Mouse (Mus musculus): ENCODE data around the gene Plekhg2.

Plekhg2 gene

GRCm38 (mm10) chr7:28334534-28334933 is 37.9 kb downstream of the Plekhg2 start:
- no peak for DNase-seq (ENCODE audit: low spot score)

GRCm38 (mm10) chr7:28328260-28328659 is 44.1 kb downstream of the Plekhg2 start:
- no peak for DNase-seq (ENCODE audit: low spot score)

- DNase-seq (ENCODE audit: low spot score), result no peak
Measured at GRCm38 (mm10) chr7:28326457-28326856, 45.9 kb downstream of the Plekhg2 start.

- DNase-seq (ENCODE audit: low spot score), result no peak
Measured at GRCm38 (mm10) chr7:28325293-28325692, 47.1 kb downstream of the Plekhg2 start.

GRCm38 (mm10) chr7:28321974-28322720 is 50.3 kb downstream of the Plekhg2 start:
- no peak for DNase-seq (ENCODE audit: low spot score)

GRCm38 (mm10) chr7:28318714-28319113 is 53.7 kb downstream of the Plekhg2 start:
- no peak for DNase-seq (ENCODE audit: low spot score)

GRCm38 (mm10) chr7:28318036-28318435 is 54.4 kb downstream of the Plekhg2 start:
- DNase-seq (ENCODE audit: low spot score), result no peak

GRCm38 (mm10) chr7:28311926-28312543 is 60.4 kb downstream of the Plekhg2 start, which contains the start of gene Timm50:
Gene Timm50, minus strand, starts transcription at chr7:28312072.
- DNase-seq (ENCODE audit: low spot score), result peak; percentile 96

- peak; percentile 21 for DNase-seq (ENCODE audit: low spot score)
Measured at GRCm38 (mm10) chr7:28311151-28311925, 61.1 kb downstream of the Plekhg2 start.

GRCm38 (mm10) chr7:28309737-28310136 is 62.7 kb downstream of the Plekhg2 start:
- no peak for DNase-seq (ENCODE audit: low spot score)
